In the genomic region with DNA sequence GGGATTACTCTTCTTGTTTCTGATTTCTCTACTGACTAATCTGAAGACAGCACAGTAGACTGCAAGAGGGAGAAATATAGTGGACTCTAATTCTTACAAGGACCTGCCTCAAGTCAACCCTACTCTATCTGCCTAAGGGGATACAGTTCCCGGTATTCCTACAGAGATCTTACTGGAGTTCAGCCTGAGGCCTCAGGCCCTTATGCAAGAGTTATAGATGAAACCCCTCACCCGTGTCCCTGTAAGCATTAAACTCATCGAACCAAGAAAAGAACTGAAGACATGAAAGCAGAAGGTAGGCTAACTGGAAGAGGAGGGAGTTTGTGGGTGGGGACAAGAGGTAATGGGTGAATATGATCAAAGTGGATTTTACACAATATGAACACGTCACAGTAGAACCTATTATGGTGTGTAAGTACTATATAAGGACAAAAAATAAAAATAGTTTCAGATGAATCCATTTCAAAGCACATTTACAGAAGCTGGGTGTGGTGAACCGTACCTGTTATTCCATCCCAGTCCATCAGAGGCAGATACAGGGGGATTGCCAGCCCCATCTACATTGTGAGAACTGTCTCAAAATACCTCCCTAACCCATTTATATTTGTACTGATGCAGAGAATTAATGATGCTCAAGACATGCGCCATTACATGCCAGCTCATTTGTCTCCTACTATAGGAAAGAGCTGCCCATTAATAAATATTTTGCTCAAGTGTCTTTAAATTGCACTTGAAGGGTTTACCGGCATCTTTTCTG, we compare ENCODE assay signal across 25 mouse cellular contexts. TPM values are rescaled to one million over a fixed set of nuclear protein-coding genes. Genes with fewer than 3 reads are reported as not detected.
DNase-seq lines count a peak whose midpoint lies in the region; ATAC-seq lines count a peak whose summit lies in the region.
"Had no signal": no experiment of that assay in that cellular context is flagged by ENCODE, and none has a peak within 500 bp of the region (broad histone marks: within the 10 kb centered on the region; RNA-seq: fewer than 3 reads in every experiment).

No protein-coding gene starts in this region.

- H3K36me3 ChIP-seq in kidney, embryonic 14.5 days (ENCODE audit: control insufficient read depth, insufficient read depth, low read length): no peaks in the 10 kb centered on the region
- H3K36me3 ChIP-seq in kidney, embryonic 16.5 days (ENCODE audit: insufficient read depth, low read length): no peaks in the 10 kb centered on the region
- H3K36me3 ChIP-seq in midbrain, embryonic 11.5 days (ENCODE audit: control insufficient read depth, insufficient read depth, low read length): no peaks in the 10 kb centered on the region
- no peaks in the 10 kb centered on the region for H3K36me3 ChIP-seq in midbrain, embryonic 15.5 days (replicated peaks)
- H3K36me3 ChIP-seq: embryonic facial prominence, embryonic 13.5 days; embryonic facial prominence, embryonic 15.5 days; forebrain, embryonic 10.5 days; forebrain, embryonic 12.5 days had no signal

- H3K27ac ChIP-seq in kidney, embryonic 14.5 days (ENCODE audit: low read depth, low read length): peak overlapping the region; percentile 52; the same call in 1 of the 2 replicates
- H3K27ac ChIP-seq in kidney, embryonic 16.5 days (ENCODE audit: low read length): peak overlapping the region; percentile 56
- H3K27ac ChIP-seq in midbrain, embryonic 11.5 days (ENCODE audit: low read depth, low read length): no peak overlapping the region
- no peak overlapping the region for H3K27ac ChIP-seq in midbrain, embryonic 15.5 days
- H3K27ac ChIP-seq: embryonic facial prominence, embryonic 13.5 days; embryonic facial prominence, embryonic 15.5 days; forebrain, embryonic 10.5 days; forebrain, embryonic 12.5 days had no signal

- H3K4me3 ChIP-seq in kidney, embryonic 14.5 days (ENCODE audit: low read length): no peak overlapping the region
- H3K4me3 ChIP-seq in kidney, embryonic 16.5 days (ENCODE audit: low read length): no peak overlapping the region
- H3K4me3 ChIP-seq in midbrain, embryonic 11.5 days (ENCODE audit: low read depth, low read length): no peak overlapping the region
- H3K4me3 ChIP-seq in midbrain, embryonic 15.5 days: no peak overlapping the region
- H3K4me3 ChIP-seq: embryonic facial prominence, embryonic 13.5 days; embryonic facial prominence, embryonic 15.5 days; erythroblast, embryonic 14.5 days; forebrain, embryonic 10.5 days; forebrain, embryonic 12.5 days had no signal

- WGBS in kidney, embryonic 14.5 days: 37% methylated on average over 7 of the region's 7 CpGs
- WGBS in kidney, embryonic 16.5 days: 35% methylated on average over 7 of the region's 7 CpGs
- WGBS in midbrain, embryonic 11.5 days: 86% methylated on average over 7 of the region's 7 CpGs
- 79% methylated on average over 7 of the region's 7 CpGs for WGBS in midbrain, embryonic 15.5 days

- H3K27me3 ChIP-seq in kidney, embryonic 14.5 days (ENCODE audit: control insufficient read depth, insufficient read depth, low read length): no peaks in the 10 kb centered on the region
- H3K27me3 ChIP-seq in kidney, embryonic 16.5 days (ENCODE audit: insufficient read depth, low read length): no peaks in the 10 kb centered on the region
- no peaks in the 10 kb centered on the region for H3K27me3 ChIP-seq in midbrain, embryonic 11.5 days (ENCODE audit: control insufficient read depth, insufficient read depth, low read length)
- no peaks in the 10 kb centered on the region for H3K27me3 ChIP-seq in midbrain, embryonic 15.5 days (replicated peaks)
- H3K27me3 ChIP-seq: embryonic facial prominence, embryonic 13.5 days; embryonic facial prominence, embryonic 15.5 days; forebrain, embryonic 12.5 days had no signal

- H3K9ac ChIP-seq in kidney, embryonic 14.5 days (ENCODE audit: low read depth, low read length): no peak overlapping the region
- no peak overlapping the region for H3K9ac ChIP-seq in kidney, embryonic 16.5 days (replicated peaks; ENCODE audit: low read length)
- H3K9ac ChIP-seq in midbrain, embryonic 11.5 days (ENCODE audit: low read length): no peak overlapping the region
- H3K9ac ChIP-seq in midbrain, embryonic 15.5 days: no peak overlapping the region
- H3K9ac ChIP-seq: embryonic facial prominence, embryonic 13.5 days; embryonic facial prominence, embryonic 15.5 days; forebrain, embryonic 12.5 days had no signal

- no peak for DNase-seq in kidney, postnatal 36 days
- no peak for DNase-seq in kidney, postnatal 25 days
- peak; percentile 17 for DNase-seq in midbrain, embryonic 11.5 days (ENCODE audit: low spot score, missing footprints)
- DNase-seq: adrenal gland, adult 2 months; adrenal gland, postnatal 10 days; adrenal gland, postnatal 25 days; cerebellum, adult 11 months; cerebellum, adult 18-20 months; cerebellum, adult 8-10 months; cerebellum, adult 9-11 months; cerebellum, postnatal 14 days; cerebellum, postnatal 36 days; embryo, embryonic 11 days had no signal

- H3K4me1 ChIP-seq in kidney, embryonic 14.5 days (ENCODE audit: control insufficient read depth, insufficient read depth, low read length): peaks cover 17% of the 10 kb centered on the region
- peaks cover 32% of the 10 kb centered on the region for H3K4me1 ChIP-seq in kidney, embryonic 16.5 days (ENCODE audit: insufficient read depth, low read length)
- H3K4me1 ChIP-seq in midbrain, embryonic 11.5 days (ENCODE audit: control insufficient read depth, insufficient read depth, low read length): no peaks in the 10 kb centered on the region
- H3K4me1 ChIP-seq in midbrain, embryonic 15.5 days: no peaks in the 10 kb centered on the region
- H3K4me1 ChIP-seq: embryonic facial prominence, embryonic 15.5 days had no signal

- ATAC-seq in kidney, embryonic 14.5 days (ENCODE audit: low FRiP score, low TSS enrichment): peak; percentile 73
- ATAC-seq in kidney, embryonic 16.5 days (ENCODE audit: low FRiP score, low TSS enrichment): peak; percentile 77
- no peak for ATAC-seq in midbrain, embryonic 11.5 days (ENCODE audit: low FRiP score)
- no peak for ATAC-seq in midbrain, embryonic 15.5 days (replicated peaks)
- ATAC-seq: forebrain, embryonic 14.5 days had no signal

- H3K9me3 ChIP-seq in kidney, embryonic 14.5 days (ENCODE audit: control insufficient read depth, low read length): no peaks in the 10 kb centered on the region
- no peaks in the 10 kb centered on the region for H3K9me3 ChIP-seq in kidney, embryonic 16.5 days (ENCODE audit: low read length)
- no peaks in the 10 kb centered on the region for H3K9me3 ChIP-seq in midbrain, embryonic 11.5 days (ENCODE audit: control insufficient read depth, low read length)
- H3K9me3 ChIP-seq in midbrain, embryonic 15.5 days: no peaks in the 10 kb centered on the region
- H3K9me3 ChIP-seq: embryonic facial prominence, embryonic 13.5 days; embryonic facial prominence, embryonic 15.5 days; forebrain, embryonic 10.5 days; forebrain, embryonic 12.5 days had no signal

- H3K4me2 ChIP-seq in kidney, embryonic 14.5 days (replicated peaks; ENCODE audit: low read depth, low read length): no peak overlapping the region
- H3K4me2 ChIP-seq in kidney, embryonic 16.5 days (replicated peaks; ENCODE audit: low read depth, low read length): no peak overlapping the region
- no peak overlapping the region for H3K4me2 ChIP-seq in midbrain, embryonic 11.5 days
- no peak overlapping the region for H3K4me2 ChIP-seq in midbrain, embryonic 15.5 days
- H3K4me2 ChIP-seq: embryonic facial prominence, embryonic 13.5 days; embryonic facial prominence, embryonic 15.5 days; forebrain, embryonic 12.5 days had no signal

RNA-seq across cellular contexts. Expression of gene Tmem212, which starts 17.1 kb away (rescaled TPM):
- not detected in 2 replicates for polyA plus RNA-seq in kidney, embryonic 14.5 days (2014; fragmentation: Nextera tagmentation; extraction: Ambion mirVana)
- polyA plus RNA-seq in kidney, embryonic 16.5 days (2015; fragmentation: Nextera tagmentation; extraction: Ambion mirVana): 0.24 and 0.35 TPM in 2 replicates
- not detected in 2 replicates for polyA plus RNA-seq in midbrain, embryonic 11.5 days (2014; fragmentation: Nextera tagmentation; extraction: Ambion mirVana)
- polyA plus RNA-seq in midbrain, embryonic 15.5 days (2015; fragmentation: Nextera tagmentation; extraction: Ambion mirVana): 0.25 and 0.77 TPM in 2 replicates
- polyA plus RNA-seq: adrenal gland, adult 2 months; brain, embryonic 14.5 days; C2C12; embryonic facial prominence, embryonic 11.5 days; embryonic facial prominence, embryonic 13.5 days; erythroblast, embryonic 14.5 days; forebrain, embryonic 10.5 days; forebrain, embryonic 12.5 days; forebrain, embryonic 14.5 days had no signal

RNA-seq across cellular contexts. Expression of gene Pld1, which starts 59.5 kb away (rescaled TPM):
- polyA plus RNA-seq in kidney, embryonic 14.5 days (2014; fragmentation: Nextera tagmentation; extraction: Ambion mirVana): 2.9 and 4.8 TPM in 2 replicates
- polyA plus RNA-seq in kidney, embryonic 16.5 days (2015; fragmentation: Nextera tagmentation; extraction: Ambion mirVana): 6.0 and 9.0 TPM in 2 replicates
- 4.5 and 5.2 TPM in 2 replicates for polyA plus RNA-seq in midbrain, embryonic 11.5 days (2014; fragmentation: Nextera tagmentation; extraction: Ambion mirVana)
- polyA plus RNA-seq in midbrain, embryonic 15.5 days (2015; fragmentation: Nextera tagmentation; extraction: Ambion mirVana): 3.8 and 4.0 TPM in 2 replicates
- polyA plus RNA-seq: erythroblast, embryonic 14.5 days had no signal

Comparison
In these comparisons a context has a peak if more than half of its experiments do, and no peak if none do; other contexts are left out.
1. ATAC-seq: peak in kidney, embryonic 14.5 days (single experiment) and kidney, embryonic 16.5 days (single experiment); none in midbrain, embryonic 11.5 days (single experiment) and midbrain, embryonic 15.5 days (single experiment).
2. H3K27ac ChIP-seq: peak in kidney, embryonic 14.5 days (single experiment) and kidney, embryonic 16.5 days (single experiment); none in midbrain, embryonic 11.5 days (single experiment) and midbrain, embryonic 15.5 days (single experiment).